Mouse (Mus musculus): ENCODE data around the gene Maats1.

The Maats1 gene

GRCm38 (mm10) chr16:38294685-38295348 is 47.1 kb downstream of the Maats1 start, which contains the start of gene Nr1i2:
TSS of gene Nr1i2 (minus strand) at chr16:38294824.
- ATAC-seq (ENCODE audit: low TSS enrichment), result no peak

DNA sequence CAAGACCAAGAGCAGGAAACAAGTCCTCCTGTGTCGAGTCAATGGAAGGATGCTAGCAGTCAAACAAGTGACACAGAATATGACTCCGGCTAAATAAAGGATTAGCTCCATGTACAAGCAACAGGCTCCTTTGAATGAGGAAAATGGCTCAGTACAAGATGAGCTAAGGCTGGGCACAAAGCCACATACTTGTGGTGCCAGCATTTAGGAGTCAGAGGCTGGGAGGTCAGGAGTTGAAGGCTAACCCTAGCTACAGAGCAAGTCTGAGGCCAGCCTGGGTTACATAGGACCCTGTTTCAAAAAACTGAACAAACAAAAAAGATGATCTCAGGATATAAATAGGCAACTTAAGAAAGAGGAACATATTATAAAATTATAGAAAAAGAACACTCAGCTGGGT is 51.8 kb downstream of the Maats1 start:
- no peak for ATAC-seq (ENCODE audit: low TSS enrichment)

DNA sequence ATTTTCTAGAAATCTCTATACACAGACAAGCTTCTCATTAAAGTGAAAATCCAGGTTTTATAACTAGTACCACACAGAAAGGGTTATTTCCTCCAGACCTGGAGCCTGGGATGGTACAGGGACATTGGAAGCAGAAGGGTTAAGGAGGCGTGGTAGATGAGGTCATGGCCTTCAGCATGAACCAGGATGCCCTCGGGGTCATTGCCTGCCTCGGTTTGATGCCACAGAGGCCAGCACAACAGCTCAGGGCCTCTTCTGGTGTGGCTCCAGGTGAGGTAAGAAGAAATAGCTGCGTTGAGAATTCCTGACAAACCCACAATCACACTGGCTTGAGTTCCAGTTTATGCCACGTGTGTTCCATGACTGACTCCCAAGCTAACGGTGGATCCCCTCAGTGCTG is 53.1 kb downstream of the Maats1 start:
- ATAC-seq (ENCODE audit: low TSS enrichment), result no peak

DNA sequence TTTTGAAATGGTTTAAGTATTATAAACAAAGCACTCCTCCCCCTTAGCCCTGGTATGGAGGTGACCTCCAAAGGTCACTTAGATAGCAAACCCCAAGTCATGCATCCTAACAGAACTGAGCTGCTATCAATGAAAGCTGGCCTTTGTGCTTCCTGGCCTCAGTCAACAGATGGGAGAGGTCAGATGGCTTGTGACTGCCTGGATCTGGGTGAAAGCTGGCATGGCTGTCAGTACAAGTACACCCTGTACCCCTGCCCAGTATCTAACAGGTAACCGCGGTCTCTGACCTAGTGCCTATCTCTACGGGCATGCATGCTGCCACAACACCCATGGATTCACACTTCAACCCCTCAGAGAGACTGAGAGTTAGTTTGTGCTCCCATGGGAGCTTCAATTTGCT is 54.2 kb downstream of the Maats1 start:
- no peak for ATAC-seq (ENCODE audit: low TSS enrichment)

GRCm38 (mm10) chr16:38287357-38287756 is 54.6 kb downstream of the Maats1 start:
- no peak for ATAC-seq (ENCODE audit: low TSS enrichment)

GRCm38 (mm10) chr16:38286541-38286940 is 55.4 kb downstream of the Maats1 start:
- no peak for ATAC-seq (ENCODE audit: low TSS enrichment)

- no peak for ATAC-seq (ENCODE audit: low TSS enrichment)
Measured at GRCm38 (mm10) chr16:38285801-38286200, 56.1 kb downstream of the Maats1 start.

DNA sequence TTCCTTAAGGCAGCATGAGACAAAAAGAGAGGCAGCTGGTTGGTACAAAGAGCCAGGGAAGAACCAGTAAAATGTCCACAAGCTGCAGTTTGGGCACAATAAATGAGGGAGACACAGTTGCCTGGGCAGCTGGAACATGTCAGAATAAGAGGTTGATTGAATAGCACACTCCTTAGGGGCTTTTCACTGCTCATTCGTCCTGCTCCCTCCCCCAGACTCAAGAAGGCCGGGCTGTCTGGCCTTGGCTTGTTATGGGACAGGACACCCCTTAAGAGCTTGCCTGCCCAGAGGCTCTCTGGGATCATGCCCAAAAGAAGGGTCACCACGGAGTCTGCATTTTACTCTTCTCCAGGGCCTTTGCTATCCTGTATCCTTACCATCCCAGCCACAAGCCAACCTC is 58.6 kb downstream of the Maats1 start:
- ATAC-seq (ENCODE audit: low TSS enrichment), result no peak

GRCm38 (mm10) chr16:38282559-38283160 is 59.3 kb downstream of the Maats1 start:
- ATAC-seq (ENCODE audit: low TSS enrichment), result no peak

GRCm38 (mm10) chr16:38280951-38281350 is 61.0 kb downstream of the Maats1 start:
- ATAC-seq (ENCODE audit: low TSS enrichment), result no peak

DNA sequence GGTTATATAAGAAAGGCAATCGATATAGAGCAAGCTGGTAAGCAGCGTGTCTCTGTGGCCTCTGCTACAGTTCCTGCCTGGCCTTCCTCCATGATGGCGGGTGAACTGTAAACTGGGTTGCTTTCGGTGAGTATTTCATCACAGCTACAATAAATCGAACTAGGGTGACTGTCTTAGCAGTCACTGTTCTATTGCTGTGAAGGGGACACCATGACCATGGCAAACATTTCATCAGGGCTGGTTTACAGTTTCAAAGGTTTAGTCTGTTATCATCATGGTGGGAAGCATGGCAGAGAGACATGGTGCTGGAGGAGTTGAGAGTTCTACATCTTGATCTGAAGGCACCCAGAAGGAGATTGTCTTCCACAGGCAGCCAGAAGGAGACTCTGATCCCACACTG is 62.1 kb downstream of the Maats1 start:
- ATAC-seq (ENCODE audit: low TSS enrichment), result no peak

DNA sequence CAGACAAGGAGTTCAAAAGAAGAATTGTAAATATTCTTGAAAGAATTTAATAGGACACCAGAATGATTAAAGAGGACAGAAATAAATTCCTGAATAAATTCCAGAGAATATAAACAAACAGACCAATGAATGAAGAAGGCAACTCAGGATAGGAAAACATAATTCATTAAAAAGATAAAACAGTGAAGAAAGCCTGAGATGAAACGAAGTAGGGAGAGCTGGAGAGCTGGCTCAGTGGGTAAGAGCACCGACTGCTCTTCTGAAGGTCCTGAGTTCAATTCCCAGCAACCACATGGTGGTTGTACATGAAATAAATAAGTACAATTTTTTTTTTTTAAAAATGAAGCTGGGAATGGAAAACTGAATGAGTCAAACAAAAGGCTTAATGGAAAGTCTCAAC is 67.2 kb downstream of the Maats1 start:
- ATAC-seq (ENCODE audit: low TSS enrichment), result no peak

GRCm38 (mm10) chr16:38272483-38272882 is 69.5 kb downstream of the Maats1 start:
- ATAC-seq (ENCODE audit: low TSS enrichment), result no peak

DNA sequence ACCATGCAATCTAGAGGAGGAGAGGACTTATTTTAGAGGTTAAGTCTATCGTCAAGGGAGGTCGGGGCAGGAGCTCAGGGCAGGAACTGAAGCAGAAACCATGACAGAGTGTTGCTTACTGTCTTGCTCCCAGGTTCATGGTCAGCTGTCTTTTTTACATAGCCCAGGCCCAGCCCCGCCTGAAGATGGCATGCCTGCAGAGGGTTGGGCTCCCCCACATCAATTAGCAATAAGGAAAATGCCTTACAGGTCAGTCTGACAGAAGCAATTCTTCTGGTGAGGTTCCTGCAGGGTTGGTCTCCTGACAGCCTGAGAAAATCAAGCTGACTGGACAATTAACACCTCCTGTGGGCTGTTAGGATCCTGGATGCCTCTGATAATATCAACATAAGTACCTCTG is 70.3 kb downstream of the Maats1 start:
- ATAC-seq (ENCODE audit: low TSS enrichment), result no peak

GRCm38 (mm10) chr16:38255927-38256326 is 86.0 kb downstream of the Maats1 start:
- no peak for ATAC-seq (ENCODE audit: low TSS enrichment)

DNA sequence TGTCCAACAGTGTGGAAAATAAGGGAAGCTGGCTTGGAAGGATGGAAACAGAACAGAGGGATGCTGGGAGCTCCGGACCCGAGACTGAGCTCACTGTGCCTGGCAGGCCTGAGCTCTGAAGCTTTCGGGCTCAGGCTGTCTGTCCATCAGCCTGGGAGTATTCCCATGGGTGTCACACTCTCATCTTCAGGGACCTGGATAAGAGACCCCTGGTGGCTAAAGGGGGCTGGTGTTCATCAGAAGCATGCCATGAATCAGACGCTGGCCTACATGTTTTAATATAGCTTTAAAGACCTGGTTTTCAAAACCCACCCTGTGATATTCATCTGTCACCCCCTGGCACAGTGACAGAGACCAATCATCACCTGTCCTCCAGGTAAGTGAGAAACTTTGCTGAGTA is 86.8 kb downstream of the Maats1 start:
- ATAC-seq (ENCODE audit: low TSS enrichment), result no peak

DNA sequence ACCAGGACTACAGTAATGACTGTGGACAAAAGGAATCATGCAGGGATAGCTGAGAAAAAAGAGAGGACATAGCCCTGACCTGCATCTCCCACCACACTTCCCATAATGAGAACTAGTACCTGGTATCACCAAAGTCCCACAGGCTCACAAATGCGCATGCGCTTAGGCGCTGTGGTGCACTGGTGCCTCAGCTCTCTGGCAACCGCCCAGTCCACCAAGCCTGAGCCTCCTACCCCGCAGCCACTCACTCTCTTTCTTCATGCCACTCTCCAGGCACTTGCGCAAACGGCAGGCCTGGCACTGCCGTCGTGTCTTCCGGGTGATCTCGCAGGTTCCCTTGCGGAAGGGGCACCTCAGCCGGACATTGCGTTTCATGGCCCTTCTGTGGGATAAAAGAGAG is 87.9 kb downstream of the Maats1 start:
- ATAC-seq (ENCODE audit: low TSS enrichment), result no peak

GRCm38 (mm10) chr16:38250467-38250866 is 91.5 kb downstream of the Maats1 start:
- no peak for ATAC-seq (ENCODE audit: low TSS enrichment)

DNA sequence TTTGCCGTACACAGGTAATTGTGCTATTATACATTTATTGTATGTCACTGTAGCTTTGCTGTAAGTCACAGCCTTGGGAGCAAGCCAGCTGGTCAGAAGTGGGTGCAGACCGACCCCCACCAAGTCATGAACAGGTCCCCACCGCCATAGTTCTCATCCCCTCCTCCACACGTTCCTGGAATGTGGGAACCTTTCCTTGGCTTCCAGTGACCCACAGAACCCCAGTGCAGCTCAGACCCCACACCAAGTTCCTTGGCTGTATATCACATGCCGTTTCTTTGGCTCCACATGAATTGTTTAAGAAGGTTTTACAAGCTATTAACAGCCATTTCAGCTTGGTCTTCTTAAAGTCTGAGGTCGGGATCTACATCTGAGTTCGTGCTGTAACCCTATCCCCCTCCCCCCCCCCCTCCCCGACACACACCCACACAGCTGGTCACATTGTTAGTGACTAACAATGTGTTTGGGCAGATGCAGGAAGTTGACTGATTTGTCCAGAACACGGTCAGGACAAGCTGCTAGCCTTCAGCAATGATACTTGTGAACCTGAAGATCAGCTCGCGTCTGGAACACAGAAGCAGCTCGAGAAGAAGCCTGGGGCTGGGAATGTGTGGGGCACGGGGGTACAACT is 93.5 kb downstream of the Maats1 start:
- ATAC-seq (ENCODE audit: low TSS enrichment), result 0 out of 2 replicates have a peak, but pooled peaks have one; percentile 6

Measured in frontal cortex, adult (tissue).